Mouse (Mus musculus): ENCODE measurements at regions not wholly inside any gene's neighbourhood (a gene's known extent, or its start where the extent isn't known, plus 50 kb on each side); places are given as distances from the start of the nearest gene placed in this dataset.

- H3K27ac ChIP-seq (ENCODE audit: low read length) = no peak overlapping the region
- H3K4me3 ChIP-seq (ENCODE audit: low read depth, low read length) = no peak overlapping the region
- no peaks in the 10 kb centered on the region for H3K9me3 ChIP-seq (replicated peaks; ENCODE audit: control insufficient read depth, low read length)
- no peaks in the 10 kb centered on the region for H3K27me3 ChIP-seq (ENCODE audit: control insufficient read depth, insufficient read depth, low read depth, low read length)
- no peak overlapping the region for H3K9ac ChIP-seq (ENCODE audit: low read depth, low read length)
- H3K36me3 ChIP-seq (ENCODE audit: control insufficient read depth, insufficient read depth) = no peaks in the 10 kb centered on the region
- ATAC-seq (ENCODE audit: low read depth) = no peak
- H3K4me1 ChIP-seq (ENCODE audit: control insufficient read depth, low read depth, low read length) = no peaks in the 10 kb centered on the region
- no peak overlapping the region for H3K4me2 ChIP-seq (ENCODE audit: low read depth, low read length)
These were observed 404.1 kb upstream of the Nr5a2 start for GRCm38 (mm10) chr1:137364396-137364795.

DNA sequence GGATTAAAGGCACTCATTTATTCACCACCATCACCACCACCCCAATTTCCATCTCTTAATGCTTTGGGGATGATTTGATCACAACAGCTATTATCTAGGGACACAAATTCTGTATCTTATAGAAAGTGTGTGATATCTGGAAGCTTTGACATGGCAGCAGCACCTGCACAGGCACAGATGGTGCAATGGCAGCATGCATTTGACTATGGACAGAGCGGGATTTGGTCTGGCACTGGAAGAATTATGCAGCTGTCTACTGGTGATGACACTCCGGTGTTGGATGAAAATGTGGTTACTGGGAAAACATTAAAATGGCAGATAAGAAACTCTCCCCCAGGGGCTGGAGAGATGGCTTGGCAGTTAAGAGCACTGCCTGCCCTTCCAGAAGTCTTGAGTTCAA lies 403.7 kb upstream of the Nr5a2 start:
- H3K36me3 ChIP-seq (ENCODE audit: control insufficient read depth, insufficient read depth) = no peaks in the 10 kb centered on the region
- no peak overlapping the region for H3K9ac ChIP-seq (ENCODE audit: low read depth, low read length)
- no peak overlapping the region for H3K4me2 ChIP-seq (ENCODE audit: low read depth, low read length)
- no peaks in the 10 kb centered on the region for H3K4me1 ChIP-seq (ENCODE audit: control insufficient read depth, low read depth, low read length)
- ATAC-seq (ENCODE audit: low read depth) = no peak
- WGBS (ENCODE audit: insufficient replicate concordance) = 73% methylated on average over 2 of the region's 2 CpGs
- no peaks in the 10 kb centered on the region for H3K9me3 ChIP-seq (replicated peaks; ENCODE audit: control insufficient read depth, low read length)
- no peak overlapping the region for H3K27ac ChIP-seq (ENCODE audit: low read length)
- no peak overlapping the region for H3K4me3 ChIP-seq (ENCODE audit: low read depth, low read length)
- no peaks in the 10 kb centered on the region for H3K27me3 ChIP-seq (ENCODE audit: control insufficient read depth, insufficient read depth, low read depth, low read length)

DNA sequence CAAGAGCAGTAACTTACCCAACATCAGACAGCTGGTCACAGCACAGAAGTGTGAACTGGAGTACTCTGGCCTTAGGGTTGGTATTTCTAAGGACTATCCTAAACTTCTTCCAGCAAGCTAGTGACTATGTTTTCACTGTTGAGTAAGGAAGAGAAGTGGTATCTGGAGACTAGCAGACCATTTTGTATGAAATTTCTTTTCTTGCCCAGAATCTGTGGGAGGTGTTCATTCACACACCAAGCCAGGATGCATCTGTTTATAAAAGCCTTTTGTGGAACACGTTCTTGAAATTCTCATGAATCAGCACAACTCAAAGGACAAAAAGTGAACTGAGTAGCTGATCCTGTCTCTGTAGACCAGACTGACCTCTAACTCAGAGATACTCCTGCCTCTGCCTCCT lies 403.3 kb upstream of the Nr5a2 start:
- no peak overlapping the region for H3K9ac ChIP-seq (ENCODE audit: low read depth, low read length)
- H3K4me1 ChIP-seq (ENCODE audit: control insufficient read depth, low read depth, low read length) = no peaks in the 10 kb centered on the region
- no peaks in the 10 kb centered on the region for H3K9me3 ChIP-seq (replicated peaks; ENCODE audit: control insufficient read depth, low read length)
- H3K36me3 ChIP-seq (ENCODE audit: control insufficient read depth, insufficient read depth) = no peaks in the 10 kb centered on the region
- H3K27ac ChIP-seq (ENCODE audit: low read length) = no peak overlapping the region
- 24% methylated on average over 1 of the region's 1 CpGs for WGBS (ENCODE audit: insufficient replicate concordance)
- H3K4me2 ChIP-seq (ENCODE audit: low read depth, low read length) = no peak overlapping the region
- H3K27me3 ChIP-seq (ENCODE audit: control insufficient read depth, insufficient read depth, low read depth, low read length) = no peaks in the 10 kb centered on the region
- H3K4me3 ChIP-seq (ENCODE audit: low read depth, low read length) = no peak overlapping the region
- ATAC-seq (ENCODE audit: low read depth) = no peak

GRCm38 (mm10) chr1:137360688-137361570 lies 400.7 kb upstream of the Nr5a2 start:
- 74% methylated on average over 16 of the region's 16 CpGs for WGBS (ENCODE audit: insufficient replicate concordance)
- Histone ChIP-seq H3K27ac (ENCODE audit: low read length) (no peak overlapping the region), H3K27me3 (ENCODE audit: control insufficient read depth, insufficient read depth, low read depth, low read length) (no peaks in the 10 kb centered on the region), H3K9me3 (replicated peaks; ENCODE audit: control insufficient read depth, low read length) (no peaks in the 10 kb centered on the region), H3K4me3 (ENCODE audit: low read depth, low read length) (no peak overlapping the region), H3K4me1 (ENCODE audit: control insufficient read depth, low read depth, low read length) (no peaks in the 10 kb centered on the region), H3K4me2 (ENCODE audit: low read depth, low read length) (no peak overlapping the region), H3K36me3 (ENCODE audit: control insufficient read depth, insufficient read depth) (no peaks in the 10 kb centered on the region), H3K9ac (ENCODE audit: low read depth, low read length) (no peak overlapping the region)
- ATAC-seq (ENCODE audit: low read depth) = no peak

DNA sequence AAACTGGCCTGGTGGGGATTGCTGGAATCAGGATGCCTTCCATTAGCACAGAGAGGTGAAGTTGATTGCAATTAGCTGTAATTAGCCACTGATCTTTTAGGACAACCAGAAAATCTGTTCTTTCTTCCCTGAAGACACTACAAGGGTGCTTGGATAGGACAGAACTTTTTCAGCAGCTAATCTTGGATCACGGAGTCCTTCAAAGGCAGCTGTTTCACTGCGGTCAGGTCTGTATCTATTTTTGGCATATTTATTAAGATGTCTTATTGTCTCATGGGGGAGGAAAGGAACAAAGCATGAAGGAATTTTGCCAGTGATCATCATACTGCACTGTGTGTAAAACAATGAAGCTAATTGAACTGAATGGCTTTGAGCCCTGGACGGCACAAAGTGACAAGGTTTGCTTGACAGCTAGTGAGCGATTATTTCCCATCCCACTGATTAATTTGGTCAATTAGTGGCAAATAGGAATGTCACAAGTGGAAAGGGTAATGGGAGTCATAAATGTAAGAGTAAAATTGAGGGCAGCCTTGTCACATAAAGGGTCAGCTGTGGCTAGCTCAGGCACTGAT lies 395.8 kb upstream of the Nr5a2 start:
- H3K27me3 ChIP-seq (ENCODE audit: control insufficient read depth, insufficient read depth, low read depth, low read length) = no peaks in the 10 kb centered on the region
- no peaks in the 10 kb centered on the region for H3K36me3 ChIP-seq (ENCODE audit: control insufficient read depth, insufficient read depth)
- 71% methylated on average over 4 of the region's 4 CpGs for WGBS (ENCODE audit: insufficient replicate concordance)
- ATAC-seq (ENCODE audit: low read depth) = no peak
- no peak overlapping the region for H3K27ac ChIP-seq (ENCODE audit: low read length)
- no peaks in the 10 kb centered on the region for H3K9me3 ChIP-seq (replicated peaks; ENCODE audit: control insufficient read depth, low read length)
- no peak overlapping the region for H3K4me2 ChIP-seq (ENCODE audit: low read depth, low read length)
- no peaks in the 10 kb centered on the region for H3K4me1 ChIP-seq (ENCODE audit: control insufficient read depth, low read depth, low read length)
- no peak overlapping the region for H3K9ac ChIP-seq (ENCODE audit: low read depth, low read length)
- H3K4me3 ChIP-seq (ENCODE audit: low read depth, low read length) = no peak overlapping the region

DNA sequence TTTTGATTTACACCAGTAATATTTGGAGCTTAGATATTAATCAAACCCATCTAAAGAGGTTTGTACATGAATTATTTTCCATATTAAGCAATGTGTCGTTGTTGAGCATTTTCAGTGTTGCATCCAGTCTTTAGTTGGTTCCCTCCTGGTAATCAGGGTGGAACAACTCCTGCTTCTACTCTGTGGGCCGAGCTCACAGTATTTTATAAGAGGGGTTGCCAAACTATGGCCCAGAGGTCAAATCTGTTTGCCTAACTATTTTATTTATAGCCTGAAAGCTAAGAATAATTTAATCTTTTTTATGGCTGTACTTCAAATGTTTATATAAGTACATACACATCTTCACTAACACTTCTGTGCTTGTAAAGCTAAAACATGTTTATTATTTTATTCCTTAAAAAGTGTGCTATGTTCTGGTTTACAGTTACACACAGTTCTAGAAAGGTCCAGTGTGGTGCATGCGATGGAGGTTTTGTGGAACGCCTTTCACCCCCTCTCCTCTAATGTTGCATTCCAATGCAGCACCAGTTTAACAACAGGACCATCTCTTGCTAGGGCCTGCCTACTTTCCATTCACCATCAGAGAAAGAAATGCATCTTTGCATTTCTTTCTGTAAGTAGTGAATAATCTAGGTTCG lies 392.3 kb upstream of the Nr5a2 start:
- no peak overlapping the region for H3K9ac ChIP-seq (ENCODE audit: low read depth, low read length)
- H3K36me3 ChIP-seq (ENCODE audit: control insufficient read depth, insufficient read depth) = no peaks in the 10 kb centered on the region
- ATAC-seq (ENCODE audit: low read depth) = no peak
- no peaks in the 10 kb centered on the region for H3K4me1 ChIP-seq (ENCODE audit: control insufficient read depth, low read depth, low read length)
- no peaks in the 10 kb centered on the region for H3K9me3 ChIP-seq (replicated peaks; ENCODE audit: control insufficient read depth, low read length)
- no peaks in the 10 kb centered on the region for H3K27me3 ChIP-seq (ENCODE audit: control insufficient read depth, insufficient read depth, low read depth, low read length)
- no peak overlapping the region for H3K27ac ChIP-seq (ENCODE audit: low read length)
- 61% methylated on average over 5 of the region's 5 CpGs for WGBS (ENCODE audit: insufficient replicate concordance)
- H3K4me3 ChIP-seq (ENCODE audit: low read depth, low read length) = no peak overlapping the region
- H3K4me2 ChIP-seq (ENCODE audit: low read depth, low read length) = no peak overlapping the region

DNA sequence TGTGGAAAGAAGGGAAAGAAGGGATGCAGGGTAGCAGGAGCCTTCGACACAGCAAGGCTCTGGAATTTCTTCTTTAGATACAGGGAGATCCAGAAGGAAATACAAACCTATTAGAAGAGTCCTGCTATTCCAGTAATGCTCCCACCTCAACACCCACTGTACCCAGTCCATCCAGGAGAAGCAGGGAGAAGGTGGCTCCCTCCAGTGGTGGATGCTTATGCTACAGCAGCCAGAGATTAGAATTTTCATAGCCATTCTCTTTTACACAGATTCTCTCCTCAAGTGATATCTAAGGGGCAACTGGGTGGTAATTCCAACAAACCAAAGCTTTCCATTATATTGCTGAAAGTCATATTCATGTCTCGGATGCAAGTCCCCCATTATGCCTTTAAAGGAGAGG lies 373.9 kb upstream of the Nr5a2 start:
- no peak overlapping the region for H3K27ac ChIP-seq (ENCODE audit: low read length)
- no peak for ATAC-seq (ENCODE audit: low read depth)
- H3K4me3 ChIP-seq (ENCODE audit: low read depth, low read length) = no peak overlapping the region
- no peaks in the 10 kb centered on the region for H3K9me3 ChIP-seq (replicated peaks; ENCODE audit: control insufficient read depth, low read length)
- no peaks in the 10 kb centered on the region for H3K27me3 ChIP-seq (ENCODE audit: control insufficient read depth, insufficient read depth, low read depth, low read length)
- H3K4me1 ChIP-seq (ENCODE audit: control insufficient read depth, low read depth, low read length) = no peaks in the 10 kb centered on the region
- no peaks in the 10 kb centered on the region for H3K36me3 ChIP-seq (ENCODE audit: control insufficient read depth, insufficient read depth)
- no peak overlapping the region for H3K4me2 ChIP-seq (ENCODE audit: low read depth, low read length)
- WGBS (ENCODE audit: insufficient replicate concordance) = 53% methylated on average over 2 of the region's 2 CpGs
- no peak overlapping the region for H3K9ac ChIP-seq (ENCODE audit: low read depth, low read length)

GRCm38 (mm10) chr1:137332108-137332769 lies 372.0 kb upstream of the Nr5a2 start:
- 55% methylated on average over 8 of the region's 8 CpGs for WGBS (ENCODE audit: insufficient replicate concordance)
- H3K27ac ChIP-seq (ENCODE audit: low read length) = no peak overlapping the region

DNA sequence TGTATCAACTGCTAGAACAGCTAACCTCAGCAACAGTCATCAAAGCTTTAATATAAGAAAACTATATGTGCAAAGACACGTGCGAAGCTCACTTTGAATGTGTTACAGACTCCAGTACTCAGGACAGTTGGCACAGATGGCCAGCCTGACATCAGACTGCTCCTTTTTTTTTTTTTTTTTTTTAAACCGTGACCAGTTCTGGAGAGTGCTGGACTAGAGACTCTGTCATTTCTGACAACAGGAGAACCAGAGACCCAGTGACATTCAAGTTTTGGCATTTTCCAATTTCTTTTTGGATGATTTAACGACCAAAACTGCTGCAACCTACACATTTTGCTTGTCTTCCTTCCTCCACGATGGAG lies 371.5 kb upstream of the Nr5a2 start:
- 46% methylated on average over 5 of the region's 5 CpGs for WGBS (ENCODE audit: insufficient replicate concordance)
- H3K27ac ChIP-seq (ENCODE audit: low read length) = no peak overlapping the region

More at GRCm38 (mm10) chr1:137332108-137332769, 372.0 kb upstream of the Nr5a2 start:
- H3K27me3 ChIP-seq (ENCODE audit: control insufficient read depth, insufficient read depth, low read depth, low read length) = no peaks in the 10 kb centered on the region
- H3K4me2 ChIP-seq (ENCODE audit: low read depth, low read length) = no peak overlapping the region
- no peaks in the 10 kb centered on the region for H3K36me3 ChIP-seq (ENCODE audit: control insufficient read depth, insufficient read depth)
- H3K4me3 ChIP-seq (ENCODE audit: low read depth, low read length) = no peak overlapping the region
- no peak for ATAC-seq (ENCODE audit: low read depth)
- no peak overlapping the region for H3K9ac ChIP-seq (ENCODE audit: low read depth, low read length)
- H3K4me1 ChIP-seq (ENCODE audit: control insufficient read depth, low read depth, low read length) = no peaks in the 10 kb centered on the region
- H3K9me3 ChIP-seq (replicated peaks; ENCODE audit: control insufficient read depth, low read length) = no peaks in the 10 kb centered on the region

More for the DNA sequence above, 371.5 kb upstream of the Nr5a2 start:
- Histone ChIP-seq H3K4me1 (ENCODE audit: control insufficient read depth, low read depth, low read length) (no peaks in the 10 kb centered on the region), H3K36me3 (ENCODE audit: control insufficient read depth, insufficient read depth) (no peaks in the 10 kb centered on the region), H3K4me2 (ENCODE audit: low read depth, low read length) (no peak overlapping the region), H3K4me3 (ENCODE audit: low read depth, low read length) (no peak overlapping the region), H3K9me3 (replicated peaks; ENCODE audit: control insufficient read depth, low read length) (no peaks in the 10 kb centered on the region), H3K27me3 (ENCODE audit: control insufficient read depth, insufficient read depth, low read depth, low read length) (no peaks in the 10 kb centered on the region), H3K9ac (ENCODE audit: low read depth, low read length) (no peak overlapping the region)
- ATAC-seq (ENCODE audit: low read depth) = no peak

All from liver, embryonic 16.5 days (tissue).